Mouse (Mus musculus) cerebellum, postnatal 36 days (tissue): ENCODE data around the gene Olfr976.
"Not testable (repeated sequence)": the region's sequence is repeated elsewhere in the genome, so short reads cannot be mapped to it uniquely, and the experiment has no call there.

Experiments
- DNase-seq, 2 experiments: peaks; one replicate each; pipeline ENCODE4 v3.0.0; 2021 to 2022; ENCODE audit warnings: mixed read lengths in 2 of 2

Gene Olfr976

DNA sequence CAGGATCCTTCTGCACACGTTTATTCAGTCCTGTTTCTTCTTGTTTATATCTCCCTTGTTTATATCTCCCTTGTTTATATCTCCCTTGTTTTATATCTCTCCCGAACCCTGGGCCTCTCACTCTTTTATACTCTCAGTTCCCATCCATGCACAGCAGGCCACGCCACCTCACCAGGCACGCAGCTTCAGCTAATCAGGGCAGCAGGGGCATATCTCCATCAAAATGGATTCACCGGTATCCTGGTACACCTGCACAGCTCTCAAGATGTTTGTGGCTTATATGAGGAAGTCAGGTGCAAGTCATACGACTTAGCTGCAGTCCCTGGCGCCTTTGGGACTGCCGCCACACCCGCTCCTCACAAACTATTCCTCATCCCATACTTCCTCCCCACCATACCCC is at the start of gene Olfr976:
Gene Olfr976 (minus strand): TSS at position 101 of the 400 bp plus-strand sequence.
- not testable (repeated sequence) for DNase-seq

DNA sequence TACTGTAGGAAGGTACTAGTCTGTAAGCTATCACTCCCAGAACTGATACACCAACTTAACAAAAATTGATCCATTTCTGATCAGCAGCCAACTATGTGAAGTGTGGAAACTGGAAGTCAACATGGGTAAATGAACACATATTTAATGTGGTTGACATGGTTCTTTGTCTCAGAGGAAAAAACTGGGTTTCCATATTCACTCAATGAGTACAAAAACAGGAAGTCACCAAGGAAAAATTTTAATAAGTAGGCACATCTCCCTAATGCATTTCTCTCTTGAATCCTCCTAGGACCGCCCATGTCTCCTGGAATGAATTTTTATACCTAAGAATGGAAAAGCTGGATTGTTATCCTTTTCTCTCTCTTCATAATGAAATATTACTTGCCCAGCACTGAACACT is 48.5 kb upstream of the Olfr976 start, which contains the start of gene Olfr980:
Gene Olfr980 (minus strand): TSS at position 101 of the 400 bp plus-strand sequence.
- no peak for DNase-seq

GRCm38 (mm10) chr9:40003365-40003764 is 42.4 kb upstream of the Olfr976 start, which contains the start of gene Olfr979:
TSS of gene Olfr979 (minus strand) at chr9:40003465.
- no peak for DNase-seq

DNA sequence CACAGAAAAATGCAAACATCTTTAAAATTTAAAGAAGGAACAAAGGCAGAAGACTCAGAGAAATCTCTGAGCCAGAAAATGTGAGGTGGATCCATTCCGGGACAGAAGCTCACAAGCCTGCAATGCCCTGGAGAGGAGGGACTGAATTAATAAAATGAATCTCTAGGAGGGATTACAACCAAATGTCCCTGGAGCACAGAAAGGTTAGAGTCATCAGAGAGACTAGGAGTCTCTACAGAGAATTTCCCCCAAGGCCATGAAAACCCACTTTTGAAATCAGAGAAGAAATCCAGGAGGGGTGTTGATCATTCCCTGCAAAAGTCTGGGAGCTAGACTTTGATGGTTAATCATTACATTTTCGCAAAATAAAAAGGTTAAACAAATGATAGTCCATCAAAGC is 30.9 kb upstream of the Olfr976 start, which contains the start of gene Olfr978:
Gene Olfr978 (plus strand): TSS at position 301 of the 400 bp plus-strand sequence.
- DNase-seq = no peak

DNA sequence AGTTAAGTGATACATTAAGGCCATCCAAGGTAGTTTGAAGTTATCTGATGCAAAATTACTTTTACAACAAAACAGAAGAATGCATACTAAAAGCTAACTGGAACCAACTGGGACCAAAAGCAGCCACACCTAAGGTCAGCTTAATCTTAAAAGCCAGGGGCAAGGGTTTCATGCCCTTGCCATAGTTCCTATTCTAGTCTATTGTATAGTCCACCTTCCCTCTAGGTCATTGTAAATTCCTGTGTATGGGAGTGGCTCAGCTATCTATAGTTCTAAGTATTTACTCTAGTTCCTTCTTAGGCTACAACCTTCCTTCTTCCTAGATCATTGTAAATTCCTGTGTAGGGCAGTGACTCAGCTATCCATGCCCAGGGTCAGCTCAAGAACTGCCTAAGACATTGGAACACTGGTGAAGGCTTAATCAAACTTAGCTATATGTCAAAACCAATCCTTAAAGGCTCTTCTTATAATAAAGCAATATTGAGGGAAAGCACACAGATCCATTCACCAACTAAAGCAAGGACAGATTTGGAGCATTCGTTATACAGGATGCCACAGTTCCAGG is 15.7 kb upstream of the Olfr976 start:
- not testable (repeated sequence) for DNase-seq

- DNase-seq = no peak
These were observed 9.0 kb downstream of the Olfr976 start, which contains the start of gene Olfr975 for GRCm38 (mm10) chr9:39951946-39952345. TSS of gene Olfr975 (minus strand) at chr9:39952046.

- DNase-seq = no peak
These were observed 23.7 kb downstream of the Olfr976 start, which contains the start of gene Olfr974 for GRCm38 (mm10) chr9:39937201-39937600. TSS of gene Olfr974 (plus strand) at chr9:39937501.

- DNase-seq = not testable (repeated sequence)
These were observed 32.1 kb downstream of the Olfr976 start for GRCm38 (mm10) chr9:39928837-39929236.

DNA sequence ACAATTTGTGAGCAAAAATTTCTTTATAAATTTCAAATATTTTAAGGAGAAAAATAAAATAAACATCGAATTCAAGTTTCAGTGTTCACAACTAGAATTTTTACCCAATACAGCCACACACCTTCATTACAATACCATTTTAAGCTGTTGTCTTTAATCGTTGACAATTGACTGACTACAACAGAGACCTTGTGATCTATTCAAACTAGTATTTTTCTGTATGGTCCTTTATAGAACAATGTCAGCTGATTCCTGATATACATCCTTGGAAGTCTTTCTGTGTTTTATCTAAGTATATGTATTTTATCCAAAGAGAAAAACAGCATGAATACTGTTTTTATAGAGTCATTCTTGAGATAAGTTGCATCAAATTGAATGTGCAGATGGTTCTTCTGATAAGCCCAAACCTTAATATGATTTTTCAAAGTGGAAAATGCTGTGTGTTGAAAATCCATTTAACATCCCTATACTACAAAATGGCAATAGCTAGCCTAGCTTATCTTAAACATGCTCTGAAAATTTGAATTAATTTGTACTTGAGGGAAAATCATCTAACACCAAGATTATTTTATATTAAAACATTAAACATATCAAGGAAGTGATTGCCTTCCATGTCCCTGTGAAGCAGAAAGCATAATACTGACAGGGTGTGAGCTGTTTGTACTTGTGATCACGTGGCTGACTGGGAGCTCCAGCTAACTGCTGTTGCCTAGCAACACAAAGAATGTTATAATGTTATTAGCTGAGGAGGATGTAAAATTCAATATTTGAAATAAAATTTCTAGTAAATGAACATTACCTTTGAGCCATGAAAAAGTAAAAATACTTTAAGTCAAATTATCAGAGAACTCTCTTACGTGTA is 32.7 kb downstream of the Olfr976 start:
- not testable (repeated sequence) for DNase-seq

DNA sequence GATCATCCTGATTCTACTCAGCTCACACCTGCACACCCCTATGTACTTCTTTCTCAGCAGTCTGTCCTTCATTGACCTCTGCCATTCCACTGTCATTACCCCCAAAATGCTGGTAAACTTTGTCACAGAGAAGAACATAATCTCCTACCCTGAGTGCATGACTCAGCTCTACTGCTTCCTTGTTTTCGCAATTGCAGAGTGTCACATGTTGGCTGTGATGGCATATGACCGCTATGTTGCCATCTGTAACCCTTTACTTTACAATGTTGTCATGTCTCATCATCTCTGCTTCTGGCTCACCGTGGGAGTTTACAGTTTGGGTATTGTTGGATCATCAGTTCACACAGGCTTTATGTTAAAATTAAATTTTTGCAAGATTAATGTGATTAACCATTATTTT is 51.0 kb downstream of the Olfr976 start:
- no peak for DNase-seq

GRCm38 (mm10) chr9:39907036-39907435 is 53.9 kb downstream of the Olfr976 start, which contains the start of gene Olfr229:
TSS of gene Olfr229 (plus strand) at chr9:39907336.
- DNase-seq = no peak

- no peak for DNase-seq
These were observed 55.8 kb downstream of the Olfr976 start for GRCm38 (mm10) chr9:39905106-39905505.
